Mouse (Mus musculus) liver, adult 2 months (tissue): ENCODE data around the gene Dirc2.

ENCODE experiments used
- CTCF ChIP-seq: fragments of 200-500 bp; IDR thresholded peaks from 2 replicates; pipeline ENCODE4 v1.5.1; 2011; ENCODE audit warnings: low read depth, low read length, control low read depth
- POLR2A ChIP-seq: fragments of 200-500 bp; IDR thresholded peaks from 2 replicates; pipeline ENCODE4 v1.6.1; 2011; ENCODE audit warnings: low read length, control low read depth; ENCODE audit not compliant: insufficient read depth; ENCODE audit errors: extremely low read depth

GRCm38 (mm10) chr16:35716257-35716656, 52.9 kb downstream of the Dirc2 start:
- TF ChIP-seq POLR2A (no peak), CTCF (peak; percentile 43; the same call in 1 of the 2 replicates)
